Mouse (Mus musculus) lung, postnatal 4 days (tissue): ENCODE measurements around the gene Cacna1g.

ENCODE experiments used
- DNase-seq, 2 experiments: peaks; one replicate each; pipeline ENCODE4 v3.0.0; 2021

Cacna1g gene

DNA sequence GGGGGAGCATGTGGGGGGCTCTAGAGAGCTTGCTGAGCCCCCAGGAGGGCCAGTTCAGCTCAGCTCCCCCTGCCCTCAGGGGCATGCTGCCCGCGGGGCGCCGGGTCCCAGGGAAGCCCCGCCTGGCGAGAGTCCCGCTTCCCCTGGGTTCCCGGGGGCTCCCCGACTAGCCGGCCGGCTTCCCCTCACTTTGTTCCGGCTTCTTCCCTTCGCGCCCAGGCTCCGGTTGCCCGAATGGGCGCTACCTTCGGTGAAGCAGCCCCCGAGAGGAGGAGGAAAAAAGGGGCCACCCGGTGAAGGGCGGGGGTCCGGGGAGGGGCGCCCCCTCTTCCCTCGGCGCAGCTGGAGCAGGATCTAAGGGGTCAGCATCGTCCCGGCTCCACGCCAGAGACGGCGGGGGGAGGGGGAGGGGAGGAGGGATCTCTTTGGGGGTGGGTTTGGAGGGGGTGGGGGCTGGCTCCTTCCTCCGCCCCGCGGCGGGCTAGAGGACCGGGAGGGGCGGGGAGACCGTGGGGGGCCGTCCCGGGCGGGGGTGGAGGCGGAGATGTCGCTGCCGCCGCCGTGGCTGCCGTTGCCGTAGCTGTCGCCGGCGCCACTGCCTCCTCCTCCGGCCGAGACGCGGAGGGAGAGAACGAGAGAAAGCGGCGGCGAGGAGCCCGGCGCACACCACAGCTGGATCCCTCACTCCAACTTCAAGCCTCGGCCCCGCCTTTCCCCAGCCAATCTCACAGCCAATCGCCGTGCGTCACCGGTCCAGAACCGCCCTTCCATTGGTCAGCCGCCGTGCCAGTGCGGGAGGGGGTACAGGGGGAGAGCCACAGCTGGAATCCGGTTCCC lies at the start of gene Cacna1g:
Gene Cacna1g, minus strand, starts transcription at position 492 of the 837 bp plus-strand sequence.
- peak; percentile 90 to 92 for DNase-seq

GRCm38 (mm10) chr11:94521219-94521843 lies 47.3 kb upstream of the Cacna1g start, which contains the start of gene Mycbpap:
Mycbpap (minus strand) TSS chr11:94521742.
- peak; percentile 74 to 75 for DNase-seq

GRCm38 (mm10) chr11:94513452-94513851 lies 39.5 kb upstream of the Cacna1g start:
- DNase-seq, result no peak

DNA sequence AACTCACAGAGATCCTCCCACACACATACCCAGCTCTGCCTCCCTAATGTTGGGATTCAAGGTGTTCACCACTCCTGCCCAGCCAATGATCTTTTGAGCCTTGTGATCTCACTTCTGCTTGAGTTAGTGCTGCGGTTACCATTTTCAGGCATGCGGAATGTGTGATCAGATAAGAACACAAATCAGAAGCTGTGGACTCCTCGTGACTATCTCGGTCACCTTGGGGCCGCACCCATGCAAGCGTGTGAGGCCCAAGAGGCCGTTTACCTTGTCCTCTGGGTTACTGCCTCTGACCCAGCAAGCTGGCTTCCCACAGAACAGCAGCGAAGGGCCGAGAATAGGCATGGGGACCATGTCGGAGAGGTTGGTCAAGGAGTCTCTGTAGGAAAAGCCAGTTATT lies 35.0 kb upstream of the Cacna1g start:
- DNase-seq, result no peak

DNA sequence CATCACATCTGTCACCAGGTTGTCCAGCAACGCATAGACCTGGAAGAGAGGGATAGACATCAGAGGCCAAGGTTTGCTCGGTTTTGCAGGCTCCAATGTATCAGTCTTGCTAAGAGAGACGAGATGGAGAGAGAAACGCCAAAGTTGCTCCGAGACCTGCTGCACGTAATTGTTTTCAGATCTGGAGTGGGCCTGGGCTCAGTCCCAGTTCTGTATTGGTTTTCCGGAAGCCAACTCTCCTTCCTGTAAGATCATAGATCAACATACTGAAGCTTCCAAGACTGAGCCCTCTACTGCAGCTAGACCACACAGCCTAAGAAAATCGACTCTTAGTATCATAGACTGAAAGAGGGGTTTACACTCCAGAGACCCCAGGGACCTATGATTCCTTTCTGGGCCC lies 27.5 kb upstream of the Cacna1g start:
- DNase-seq, result no peak

DNA sequence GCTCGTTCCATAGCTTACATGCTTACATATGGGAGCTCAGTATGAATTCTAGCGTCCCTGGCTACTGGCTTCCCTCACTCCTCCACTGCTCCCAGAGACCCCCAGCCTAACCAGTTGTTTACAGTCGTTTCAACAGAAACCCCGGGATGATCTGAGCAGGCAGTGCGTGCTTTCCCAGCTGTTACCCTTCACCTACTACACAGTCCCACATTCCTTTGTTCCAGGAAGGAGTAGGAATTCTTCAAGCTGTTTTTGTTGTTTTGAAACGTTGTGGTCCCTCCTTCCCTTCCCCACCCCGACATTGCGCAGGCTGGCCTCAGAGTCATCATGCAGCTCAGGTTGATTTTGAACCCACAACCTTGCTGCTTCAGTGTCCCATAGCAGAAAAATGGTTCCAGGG lies 26.4 kb upstream of the Cacna1g start:
- no peak for DNase-seq

GRCm38 (mm10) chr11:94499661-94500152 lies 25.7 kb upstream of the Cacna1g start, which contains the start of gene Epn3:
Epn3 (minus strand) TSS chr11:94499974.
- DNase-seq, result peak; percentile 78 to 87

- no peak for DNase-seq
Observed at GRCm38 (mm10) chr11:94499035-94499434, 25.0 kb upstream of the Cacna1g start.

DNA sequence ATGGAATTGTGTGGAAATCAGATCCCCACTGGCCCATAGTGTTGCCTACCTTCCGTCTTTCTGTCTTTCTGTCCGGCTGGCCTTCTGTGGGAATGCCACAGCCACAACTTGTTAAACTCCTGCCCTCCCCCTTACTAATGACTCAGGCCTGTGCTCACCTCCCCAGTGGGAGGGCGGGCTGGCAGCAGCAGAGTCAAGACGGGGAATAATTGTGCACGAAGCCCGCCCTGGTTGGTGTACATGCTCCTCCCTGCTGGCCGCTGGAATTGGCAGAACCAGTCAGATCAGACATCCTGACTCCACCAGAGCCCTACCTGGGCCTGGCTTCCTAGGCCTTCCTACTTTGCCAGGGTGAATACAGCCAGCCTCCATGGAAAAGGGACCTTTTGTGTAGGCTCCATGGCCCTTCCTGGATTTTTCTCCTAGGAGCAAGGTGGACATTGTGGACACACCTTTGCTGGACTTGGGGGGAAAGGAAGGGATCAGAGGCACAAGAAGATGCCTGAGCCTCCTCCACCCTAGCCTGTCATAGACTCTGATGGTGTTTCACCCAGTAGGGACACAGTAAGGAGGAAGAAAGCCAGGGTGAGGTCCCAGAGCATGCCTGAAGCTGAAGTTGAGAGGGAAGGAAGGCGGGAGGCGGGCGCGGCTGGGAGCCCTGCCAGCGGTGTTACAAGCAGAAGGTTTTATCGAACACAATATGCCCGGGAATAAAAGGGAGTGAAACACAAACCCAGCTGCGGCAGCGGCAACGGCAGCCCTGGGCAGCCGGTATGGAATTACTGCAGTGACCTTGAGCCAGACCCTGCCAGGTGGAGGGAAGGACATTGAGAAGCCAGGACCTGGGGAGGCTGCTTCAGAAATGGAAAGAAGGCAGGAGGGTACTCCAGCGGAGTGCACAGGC lies 24.3 kb upstream of the Cacna1g start:
- DNase-seq, result peak; percentile 70 to 88

GRCm38 (mm10) chr11:94495415-94495814 lies 21.4 kb upstream of the Cacna1g start:
- DNase-seq, result peak; percentile 57 to 76

- DNase-seq, result no peak
Observed at GRCm38 (mm10) chr11:94491749-94492099, 17.7 kb upstream of the Cacna1g start.

- peak; percentile 55 to 72 for DNase-seq
Observed at GRCm38 (mm10) chr11:94491035-94491748, 17.2 kb upstream of the Cacna1g start.

GRCm38 (mm10) chr11:94489745-94490144 lies 15.7 kb upstream of the Cacna1g start:
- DNase-seq, result no peak

DNA sequence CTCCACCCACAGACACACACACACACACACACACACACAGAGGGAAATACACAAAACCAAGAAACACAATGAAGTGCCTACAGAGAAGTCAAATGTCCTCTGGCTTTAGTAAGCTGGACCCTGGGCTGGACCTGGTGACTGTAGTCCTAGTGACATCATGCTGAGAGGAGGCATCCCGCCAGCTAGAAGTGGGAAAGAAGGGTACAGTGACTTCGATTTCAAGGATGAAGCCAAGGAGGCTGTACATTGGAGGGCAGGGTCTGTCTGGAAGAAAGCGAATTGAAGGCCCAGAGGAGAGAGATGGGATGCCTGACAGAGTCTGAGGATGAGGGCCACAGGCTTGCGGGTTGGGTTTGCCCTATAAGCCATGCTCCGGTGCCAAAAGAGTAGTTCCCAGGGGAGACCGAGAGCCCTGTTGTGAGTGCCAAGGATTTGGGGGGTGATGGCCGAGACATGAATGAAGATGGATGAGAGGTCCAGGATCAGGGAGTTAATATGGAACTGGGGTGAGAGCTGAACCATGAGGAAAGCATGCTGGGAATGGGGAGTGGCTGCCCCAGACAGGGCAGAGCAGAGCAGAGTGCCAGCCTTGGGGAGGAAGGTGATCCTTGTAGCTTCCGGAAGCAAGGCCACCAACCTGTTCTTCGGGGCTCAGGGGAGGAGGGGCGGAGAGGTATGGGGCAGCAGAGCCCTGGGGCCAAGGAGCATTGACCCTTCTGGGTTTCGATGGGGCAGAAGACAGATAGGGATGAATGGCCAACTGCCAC lies 15.0 kb upstream of the Cacna1g start:
- DNase-seq, result peak in 1 of 2 experiments; percentile 55

DNA sequence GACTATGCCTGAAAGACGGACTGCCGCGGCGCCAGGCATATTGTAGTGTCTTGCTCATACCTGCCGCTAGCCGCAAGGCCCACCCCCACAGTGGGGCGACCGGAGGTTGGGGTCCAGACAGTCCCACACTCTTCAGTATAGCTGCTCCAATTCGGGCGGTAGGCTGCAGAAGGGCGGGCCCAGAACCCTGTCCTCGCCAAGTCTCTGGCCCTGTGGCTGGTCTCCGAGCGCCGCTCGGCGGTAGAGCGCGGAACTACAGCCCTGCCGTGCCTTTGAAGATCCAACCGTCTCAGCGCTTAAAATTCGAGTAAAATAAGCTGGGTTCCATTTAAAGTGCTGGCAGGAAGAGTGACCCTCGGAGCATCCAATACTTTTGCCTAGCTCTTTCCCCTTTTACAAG lies 12.0 kb upstream of the Cacna1g start, which contains the start of gene Spata20:
Gene Spata20, minus strand, starts transcription at position 179 of the 400 bp plus-strand sequence.
- DNase-seq, result peak; percentile 84 to 90

GRCm38 (mm10) chr11:94485223-94485622 lies 11.2 kb upstream of the Cacna1g start:
- no peak for DNase-seq

DNA sequence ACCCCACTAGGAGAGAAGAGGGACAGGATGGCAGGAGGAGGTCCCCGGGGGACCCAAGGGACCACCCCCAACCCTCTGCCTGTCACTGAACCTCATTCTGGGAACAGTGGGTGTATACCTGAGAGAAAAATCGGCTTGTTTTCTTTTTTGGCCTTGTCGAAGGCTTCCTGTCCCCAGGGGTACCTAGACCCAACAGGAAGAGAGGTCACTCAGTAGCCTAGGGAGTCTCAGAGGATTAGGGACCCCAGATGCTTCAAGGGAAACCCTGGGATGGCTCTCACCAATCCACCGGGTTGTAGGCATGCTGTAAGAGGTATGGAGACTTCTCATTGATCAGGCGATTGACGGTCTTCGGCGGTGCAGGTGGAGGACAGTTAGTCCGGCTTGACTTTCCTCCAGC lies 10.6 kb upstream of the Cacna1g start:
- no peak for DNase-seq

GRCm38 (mm10) chr11:94483921-94484320 lies 9.9 kb upstream of the Cacna1g start:
- no peak for DNase-seq

- no peak for DNase-seq
Observed at GRCm38 (mm10) chr11:94483436-94483835, 9.4 kb upstream of the Cacna1g start.

DNA sequence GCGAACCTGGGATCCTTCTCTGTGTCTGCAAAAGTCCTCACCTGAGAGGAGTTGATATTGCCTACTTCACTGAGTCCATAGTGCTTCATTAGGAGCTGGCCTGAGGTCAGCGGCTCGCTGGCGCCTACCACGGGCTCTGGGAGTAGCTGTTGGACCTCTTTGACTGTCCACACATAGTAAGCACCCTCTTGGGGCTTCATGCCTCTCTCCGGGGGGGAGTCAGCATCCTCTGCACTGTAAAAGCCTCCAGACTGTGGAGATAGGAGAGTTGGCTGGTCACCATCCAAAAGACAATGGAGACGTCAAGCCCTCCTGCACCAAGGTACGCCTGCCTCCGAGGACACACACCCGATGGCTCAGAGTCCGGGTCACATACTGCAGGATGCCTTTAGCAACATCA lies 8.7 kb upstream of the Cacna1g start:
- DNase-seq, result no peak

DNA sequence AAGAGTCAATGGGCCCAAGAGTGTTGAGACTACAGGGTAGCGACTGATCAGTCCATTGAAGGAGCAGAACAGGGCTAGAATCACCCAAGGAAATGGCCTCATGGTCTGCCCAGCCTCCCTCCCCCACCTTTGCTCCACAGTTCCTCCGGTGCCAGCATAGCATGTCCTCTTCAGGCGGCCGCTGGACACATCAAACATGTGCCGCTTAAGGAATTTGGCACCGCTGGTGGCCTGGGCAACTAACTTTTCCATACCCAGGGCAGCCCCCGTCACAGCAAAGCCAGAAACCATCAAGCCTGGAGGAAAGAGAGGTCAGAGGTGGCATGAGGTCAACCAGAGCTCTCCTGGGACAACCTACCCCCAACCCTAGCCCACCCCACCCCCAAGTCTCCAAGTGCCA lies 8.0 kb upstream of the Cacna1g start:
- no peak for DNase-seq
